Mouse (Mus musculus): ENCODE results near the gene Olfr1417.

Gene Olfr1417

DNA sequence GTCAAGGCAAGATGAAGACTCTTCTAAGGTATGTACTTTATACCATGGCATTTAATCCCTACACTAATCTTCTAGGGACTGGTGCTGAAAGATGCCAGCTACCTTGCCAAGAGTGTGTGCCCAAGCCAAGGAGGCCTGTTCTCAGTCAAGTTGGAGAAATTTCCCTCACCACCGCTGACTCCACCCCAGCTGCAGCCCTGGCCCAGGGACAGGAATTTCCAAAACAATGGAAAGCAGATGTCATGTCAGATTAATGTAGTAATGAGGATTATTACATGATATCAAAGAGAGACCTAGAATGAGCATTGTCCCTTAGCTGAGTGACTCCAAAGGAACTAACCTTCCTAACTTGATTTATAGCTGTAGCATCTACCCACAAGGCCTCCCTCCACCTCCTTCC is 28.2 kb downstream of the Olfr1417 start:
- in situ Hi-C loops (cut with MboI, MseI), result no loop called here

DNA sequence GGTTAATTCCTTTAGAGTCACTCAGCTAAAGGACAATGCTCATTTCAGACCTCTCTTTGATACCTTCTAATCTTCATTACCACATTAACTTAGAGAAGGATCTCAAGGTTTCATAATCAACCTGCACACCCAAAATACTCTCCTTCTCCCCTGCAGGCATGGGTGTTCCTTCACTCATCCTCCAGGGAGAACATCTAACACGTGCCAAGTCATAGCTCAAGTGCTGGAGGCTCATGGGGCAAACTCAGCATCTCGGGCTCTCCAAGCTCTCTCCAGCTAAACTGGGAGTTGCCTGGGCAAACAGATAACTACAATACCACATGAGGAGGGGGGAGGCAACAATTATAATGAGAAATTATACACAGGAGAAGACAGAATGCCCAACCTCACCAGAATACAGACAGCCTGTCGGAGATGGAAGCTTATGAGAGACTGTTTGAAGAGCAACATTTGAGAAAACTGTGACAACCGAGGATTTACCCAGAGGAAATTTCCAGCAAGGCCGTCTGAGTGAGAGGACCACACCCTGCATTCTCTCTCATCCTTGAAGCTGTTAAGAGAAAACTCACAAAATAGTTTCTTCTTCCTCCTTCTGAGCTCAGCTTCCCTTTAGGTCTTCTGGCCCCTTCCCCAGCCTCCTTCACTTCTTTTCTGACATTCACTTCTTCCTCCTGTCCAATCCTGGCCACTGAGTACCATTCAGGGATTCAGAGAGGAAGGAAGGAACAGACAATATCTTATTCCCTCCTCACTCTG is 28.8 kb downstream of the Olfr1417 start:
- in situ Hi-C loops (cut with MboI, MseI), result no loop called here

DNA sequence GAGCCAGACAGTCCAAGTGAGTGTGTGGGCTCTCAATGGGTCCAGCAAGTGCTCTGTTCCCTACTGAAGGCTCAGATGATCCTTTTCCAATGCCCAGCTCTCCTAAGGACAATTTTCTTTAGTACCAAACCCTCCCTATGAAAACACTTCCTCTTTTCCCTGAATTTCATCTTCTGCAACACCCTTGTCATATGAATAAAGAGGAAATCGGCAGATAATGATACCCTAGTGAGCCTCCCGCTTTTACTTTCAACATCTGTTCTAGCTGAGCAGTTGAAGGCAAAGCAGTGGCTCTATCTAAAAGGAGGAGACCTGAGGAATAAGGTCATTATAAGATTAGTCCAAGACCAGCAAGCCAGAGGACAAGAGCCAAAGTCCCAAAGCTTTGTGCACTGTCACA is 30.6 kb downstream of the Olfr1417 start:
- in situ Hi-C loops (cut with MboI, MseI), result no loop called here

DNA sequence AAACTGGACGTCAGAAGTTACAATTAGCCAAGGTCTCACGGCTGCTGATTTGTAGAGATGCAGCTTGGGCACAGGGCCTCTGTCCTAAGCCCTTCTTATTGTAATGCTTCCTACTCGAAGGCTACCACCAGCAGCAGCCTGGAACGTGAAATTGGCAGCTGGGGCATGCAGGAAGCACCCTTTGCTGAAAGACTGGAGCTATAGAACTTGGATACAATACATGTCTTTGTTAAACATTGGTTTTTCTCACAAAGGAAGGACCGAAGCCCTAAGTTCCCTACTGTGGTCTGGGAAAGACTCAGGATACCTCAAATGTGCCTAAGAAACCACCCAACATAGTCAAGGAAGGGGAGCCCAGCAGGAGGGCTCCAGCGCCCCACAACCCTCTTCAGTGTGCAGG is 31.2 kb downstream of the Olfr1417 start:
- in situ Hi-C loops (cut with MboI, MseI), result no loop called here

DNA sequence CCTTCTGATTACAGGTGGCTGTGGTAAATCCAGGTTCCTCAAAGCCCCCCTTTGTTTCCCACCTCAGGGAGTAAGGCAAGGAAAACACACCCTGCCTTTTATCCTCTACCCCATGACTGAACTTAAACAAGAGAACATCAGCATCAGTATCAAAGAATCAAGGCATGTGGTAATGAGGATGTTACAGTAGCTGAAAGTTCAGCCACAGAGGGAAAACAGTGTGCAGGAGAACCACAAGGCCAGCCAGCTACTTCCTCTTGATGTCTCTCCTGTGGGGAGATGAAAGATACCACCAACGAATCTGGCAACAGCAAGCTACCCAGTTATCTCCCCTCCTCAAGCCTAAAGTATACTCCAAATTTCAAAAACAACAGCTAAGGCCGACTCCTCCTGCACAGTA is 31.8 kb downstream of the Olfr1417 start:
- in situ Hi-C loops (cut with MboI, MseI), result no loop called here

DNA sequence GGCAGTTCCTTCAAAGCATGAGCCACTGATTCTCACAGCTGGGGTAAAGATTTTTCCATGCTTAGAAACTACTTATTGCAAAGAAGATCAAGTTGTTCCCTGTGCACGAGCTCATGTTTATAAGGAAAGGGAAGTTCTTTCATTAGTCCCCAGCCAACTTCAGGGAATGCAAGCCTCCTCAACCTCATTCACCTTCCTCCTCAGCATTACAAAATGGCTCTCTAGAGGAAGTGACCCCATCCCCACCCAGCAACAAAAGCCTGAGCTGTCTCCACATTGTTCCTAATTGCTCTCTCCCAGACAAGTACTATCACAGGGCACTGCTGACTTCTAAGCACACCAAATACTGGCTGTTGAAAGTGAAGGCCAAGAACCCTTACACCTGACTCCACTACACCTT is 34.6 kb downstream of the Olfr1417 start:
- in situ Hi-C loops (cut with MboI, MseI), result no loop called here

DNA sequence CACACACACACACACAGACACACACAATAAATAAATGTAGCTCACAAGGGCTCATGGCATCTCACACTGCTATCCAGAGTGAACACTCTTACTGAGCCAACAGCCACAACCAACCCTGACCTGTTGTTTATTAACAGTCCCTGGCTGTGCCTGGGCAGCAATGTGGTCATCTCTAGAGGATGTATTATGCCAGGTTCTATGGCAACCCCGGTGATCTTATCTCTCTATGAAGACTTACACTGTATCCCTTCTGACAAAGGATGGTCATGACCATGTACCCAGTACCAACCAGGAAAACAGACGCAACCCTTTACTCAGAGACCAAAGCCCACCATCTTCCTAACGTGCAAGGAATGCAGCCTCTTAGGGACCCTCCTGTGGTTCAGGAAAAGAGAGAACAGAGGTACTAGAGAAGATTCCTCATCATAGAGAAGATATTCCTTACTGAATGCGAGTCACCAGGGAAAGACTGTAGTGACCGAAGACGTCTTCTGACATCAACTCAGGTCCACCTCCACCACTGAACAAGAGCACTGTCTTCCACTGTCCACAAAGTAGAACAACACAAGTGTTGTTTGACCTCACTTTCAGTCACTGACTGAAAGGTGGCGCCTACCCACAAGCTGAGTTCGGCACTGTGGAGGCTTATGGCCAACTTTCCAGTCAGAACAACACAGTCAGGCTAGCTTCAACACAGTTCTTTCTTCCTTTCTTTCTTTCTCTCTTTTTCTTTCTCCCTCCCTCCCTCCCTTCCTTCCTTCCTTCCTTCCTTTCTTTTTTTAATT is 38.3 kb downstream of the Olfr1417 start:
- in situ Hi-C loops (cut with MboI, MseI), result no loop called here

DNA sequence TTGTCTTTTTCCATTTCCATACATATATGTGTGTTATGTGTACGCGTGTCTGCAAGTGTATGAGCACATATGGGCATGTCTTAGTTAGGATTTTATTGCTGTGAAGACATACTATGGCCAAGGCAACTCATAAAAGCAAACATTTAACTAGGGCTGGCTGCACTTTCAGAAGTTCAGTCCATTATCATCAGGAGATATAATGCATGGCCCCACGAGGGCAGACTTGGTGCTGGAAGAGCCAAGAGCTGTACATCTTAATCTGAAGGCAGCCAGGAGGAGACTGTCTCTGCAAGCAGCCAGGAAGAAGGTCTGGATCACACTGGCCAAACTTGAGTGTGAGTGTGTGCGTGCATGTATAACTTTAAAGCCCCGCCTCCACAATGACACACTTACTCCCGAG is 44.6 kb downstream of the Olfr1417 start:
- in situ Hi-C loops (cut with MboI, MseI), result no loop called here

DNA sequence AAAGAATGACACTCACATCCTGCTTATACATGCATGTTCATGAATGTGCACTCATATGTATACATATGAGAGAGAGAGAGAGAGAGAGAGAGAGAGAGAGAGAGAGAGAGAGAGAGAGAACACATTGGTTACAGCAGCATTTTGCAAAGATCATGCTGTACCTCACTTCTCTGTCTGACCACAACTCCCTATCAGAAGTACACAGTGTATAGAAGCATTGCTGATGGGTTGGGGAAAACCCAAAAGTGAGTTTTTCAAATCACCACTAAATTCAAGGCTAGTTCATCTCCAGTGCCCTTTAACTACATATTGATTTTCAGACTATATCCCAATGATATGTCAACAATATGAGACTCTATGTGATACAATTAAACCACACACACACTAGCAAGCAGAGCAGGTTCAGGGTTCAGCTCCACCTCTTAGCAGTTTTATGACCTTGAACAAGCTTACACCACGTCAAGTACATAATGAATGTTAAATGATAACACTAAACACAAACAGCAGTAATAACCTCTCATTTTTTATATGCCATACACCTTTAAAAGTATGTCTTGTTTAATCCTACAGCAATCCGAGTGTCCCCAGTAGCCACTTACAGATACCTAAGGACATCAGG is 45.2 kb downstream of the Olfr1417 start:
- in situ Hi-C loops (cut with MboI, MseI), result no loop called here

DNA sequence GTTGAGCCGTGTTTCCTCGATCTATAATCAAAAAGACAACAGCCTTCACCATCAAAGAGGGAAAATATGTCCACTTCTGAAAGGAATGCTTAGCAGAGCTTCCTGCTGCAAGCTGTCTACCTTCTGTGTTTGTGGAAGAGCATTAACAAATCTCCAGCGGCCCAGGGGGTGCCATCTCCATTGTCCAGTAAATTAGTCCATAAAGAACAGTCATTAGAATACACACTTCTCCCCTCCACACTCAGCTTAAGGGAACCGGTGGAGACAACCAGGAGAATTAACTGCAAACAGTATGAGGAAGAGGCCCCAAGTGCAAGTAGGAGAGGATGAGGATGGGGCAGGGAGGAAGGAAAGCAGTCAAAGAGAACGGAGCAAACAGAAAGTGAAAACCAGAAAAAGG is 47.2 kb downstream of the Olfr1417 start:
- in situ Hi-C loops (cut with MboI, MseI), result no loop called here

DNA sequence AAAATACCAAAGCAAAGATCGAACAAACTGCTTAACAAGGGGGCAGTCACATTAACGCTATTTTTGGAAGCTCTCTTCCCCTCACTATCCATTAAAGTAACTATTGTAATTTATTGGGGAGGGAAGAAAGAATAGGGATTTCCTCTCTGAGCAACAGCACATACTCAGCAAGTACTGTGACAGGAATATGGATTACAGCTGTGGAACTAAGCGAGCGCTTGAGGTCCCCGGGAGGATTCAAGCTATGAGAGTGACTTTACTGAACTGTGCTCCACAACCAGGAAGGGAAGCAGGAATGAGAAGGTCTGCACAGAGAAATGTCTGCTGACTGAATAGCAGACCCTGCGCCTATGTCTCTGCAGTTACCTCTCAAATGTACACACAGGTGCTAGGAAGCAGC is 50.1 kb downstream of the Olfr1417 start:
- in situ Hi-C loops (cut with MboI, MseI), result no loop called here

DNA sequence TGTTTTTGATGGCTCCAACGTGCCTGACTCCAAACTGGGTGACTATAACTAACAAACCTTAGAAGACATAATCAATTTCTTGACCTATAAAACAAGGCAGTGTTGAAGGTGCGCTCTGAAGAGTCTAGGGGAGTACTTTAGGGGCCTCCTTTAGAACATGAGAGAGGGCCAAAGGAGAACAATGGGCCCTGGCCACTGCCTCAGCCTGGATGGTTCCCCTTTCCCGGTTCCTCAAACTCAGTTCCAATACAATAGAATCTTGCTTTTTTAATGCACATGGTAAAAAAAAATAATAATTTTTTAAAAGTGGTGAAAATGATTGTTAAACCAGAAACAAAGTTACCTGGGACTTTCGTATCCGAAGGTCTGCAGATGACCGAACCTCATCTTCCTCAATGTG is 51.2 kb downstream of the Olfr1417 start:
- in situ Hi-C loops (cut with MboI, MseI), result no loop called here

DNA sequence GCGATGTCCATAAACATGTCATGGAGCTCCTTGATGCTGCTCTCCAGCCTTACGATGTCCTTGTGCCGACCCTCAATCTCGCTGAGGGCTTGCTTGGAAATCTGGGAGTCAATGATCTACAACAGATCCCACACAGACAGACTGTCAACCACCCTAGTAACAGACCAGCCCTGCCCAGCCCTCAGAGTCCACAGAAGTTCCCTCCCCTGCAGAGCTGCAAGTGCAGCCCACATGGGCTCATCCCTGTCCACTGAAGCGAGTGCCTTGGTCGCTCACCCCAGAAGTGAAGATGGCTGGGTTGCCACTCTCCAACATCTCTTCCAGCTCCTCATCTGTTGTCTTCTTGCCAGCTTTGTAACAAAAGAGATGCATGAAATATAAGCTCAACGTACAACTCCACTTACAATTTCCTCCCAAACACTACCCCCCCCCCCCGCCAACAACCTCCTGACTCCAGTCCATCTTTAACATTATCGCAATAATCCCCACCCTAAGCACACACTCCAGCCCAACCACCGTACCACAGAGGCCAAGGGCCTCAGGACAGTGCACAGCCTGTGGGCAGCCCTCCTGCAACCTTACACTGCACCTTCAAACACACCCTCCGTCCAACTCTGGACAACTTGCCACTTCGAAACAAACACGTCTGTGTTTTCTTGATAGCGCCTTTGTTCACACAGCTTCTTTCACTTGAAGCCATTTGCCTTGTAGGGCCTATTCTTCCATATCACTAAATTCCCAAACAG is 53.4 kb downstream of the Olfr1417 start:
- in situ Hi-C loops (cut with MboI, MseI), result no loop called here

DNA sequence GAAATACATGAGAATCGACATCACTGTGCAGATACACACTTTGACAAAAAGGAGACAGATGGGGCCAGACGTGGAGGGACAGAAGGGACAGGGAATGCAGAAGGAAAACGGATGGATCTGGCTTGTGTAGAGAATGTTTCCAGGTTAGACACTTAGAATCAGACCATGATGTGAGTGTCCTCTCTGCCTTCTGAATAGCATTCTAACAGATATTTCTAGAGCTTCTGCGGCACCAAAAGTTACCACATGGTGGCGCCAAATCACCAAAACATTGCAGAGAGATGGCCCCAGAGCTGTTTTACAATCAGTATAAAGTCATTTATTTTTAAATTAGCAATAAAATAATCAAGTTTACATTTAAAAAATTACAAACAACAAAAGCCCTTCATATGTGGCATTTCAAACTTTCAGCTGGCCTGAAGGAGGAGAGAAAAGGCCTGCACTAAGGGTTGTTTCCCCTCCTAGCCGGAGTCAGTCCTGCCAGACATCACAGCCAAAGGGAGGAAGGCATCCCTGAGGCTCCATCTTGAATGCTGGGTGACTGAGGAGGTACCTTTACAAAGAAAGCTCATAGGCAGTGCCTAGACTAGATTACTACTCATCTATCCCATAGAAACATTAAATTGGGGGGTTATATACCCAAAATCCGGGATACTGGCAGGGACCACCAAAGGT is 61.7 kb downstream of the Olfr1417 start:
- in situ Hi-C loops (cut with MboI, MseI), result loop anchor here (5.0 kb wide), 1 partner anchor 135 kb away; the partner anchor contains the start of gene Patl1
